Mouse (Mus musculus): Measurements from ENCODE around the gene Gm9964.
"Not testable (repeated sequence)": the region's sequence is repeated elsewhere in the genome, so short reads cannot be mapped to it uniquely, and the experiment has no call there.

The Gm9964 gene

GRCm38 (mm10) chr11:79296856-79297491 lies at the start of gene Gm9964:
Gene Gm9964 (minus strand): TSS chr11:79296906.
- DNase-seq (ENCODE audit: low spot score in 2 of 2): no peak

- peak; percentile 18 to 37 for DNase-seq (ENCODE audit: low spot score in 2 of 2)
These were observed 43.4 kb upstream of the Gm9964 start for GRCm38 (mm10) chr11:79339808-79340781.

DNA sequence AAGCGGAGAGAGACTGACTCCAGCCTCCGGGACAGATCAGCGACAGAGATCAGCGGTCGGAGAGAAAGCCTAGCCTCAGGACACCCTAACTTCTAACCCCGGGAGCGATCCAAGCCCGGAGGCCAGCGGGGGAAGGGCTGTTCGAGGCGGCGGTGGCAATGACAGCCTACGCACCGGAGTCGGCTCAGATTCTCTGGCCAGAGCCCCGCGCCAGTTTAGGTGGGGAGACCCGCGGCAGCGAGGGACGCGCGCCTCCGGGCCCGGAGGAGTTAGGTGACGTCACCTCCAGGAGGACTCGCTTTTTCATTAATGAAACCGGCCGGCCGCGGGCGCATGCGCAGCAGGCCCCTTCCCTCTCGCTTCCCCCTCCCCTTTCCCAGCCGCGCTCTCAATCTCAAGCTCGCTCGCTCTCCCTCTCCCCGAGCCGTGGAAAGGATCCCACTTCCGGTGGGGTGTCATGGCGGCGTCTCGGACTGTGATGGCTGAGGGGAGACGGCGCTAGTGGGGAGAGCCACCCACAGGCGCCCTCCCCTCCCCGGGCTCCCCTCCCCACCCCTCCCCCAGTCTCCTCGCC lies 42.6 kb upstream of the Gm9964 start, which contains the start of gene Nf1:
TSS of gene Nf1 (plus strand) at position 460 of the 574 bp plus-strand sequence.
- peak; percentile 95 to 96 for DNase-seq (ENCODE audit: low spot score in 2 of 2)

GRCm38 (mm10) chr11:79338621-79339020 lies 41.9 kb upstream of the Gm9964 start:
- no peak for DNase-seq (ENCODE audit: low spot score in 2 of 2)

DNA sequence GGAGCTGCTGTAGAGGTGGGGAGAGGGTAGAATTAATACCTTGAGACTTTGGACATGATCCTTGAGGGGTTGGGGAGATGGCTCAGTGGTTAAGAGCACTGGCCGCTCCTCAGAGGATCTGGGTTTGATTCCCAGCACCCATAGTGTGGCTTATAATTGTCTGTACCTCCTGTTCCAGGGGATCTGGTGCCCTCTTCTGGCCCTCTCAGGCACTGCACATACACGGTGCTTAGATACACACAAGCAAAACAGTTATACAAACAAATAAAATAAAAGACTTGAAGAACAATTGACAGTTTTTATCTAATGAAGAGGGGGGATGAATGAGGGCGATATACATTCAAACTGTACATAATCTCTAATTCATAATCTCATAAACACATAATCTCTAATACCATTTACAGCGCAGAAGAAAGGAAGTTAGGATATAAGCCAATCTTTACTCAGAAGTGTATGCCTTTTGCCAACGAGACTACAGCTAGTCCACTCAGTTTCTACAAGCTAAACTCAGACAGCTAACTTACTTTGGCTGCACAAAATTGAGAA lies 40.1 kb upstream of the Gm9964 start:
- DNase-seq (ENCODE audit: low spot score in 2 of 2): no peak

DNA sequence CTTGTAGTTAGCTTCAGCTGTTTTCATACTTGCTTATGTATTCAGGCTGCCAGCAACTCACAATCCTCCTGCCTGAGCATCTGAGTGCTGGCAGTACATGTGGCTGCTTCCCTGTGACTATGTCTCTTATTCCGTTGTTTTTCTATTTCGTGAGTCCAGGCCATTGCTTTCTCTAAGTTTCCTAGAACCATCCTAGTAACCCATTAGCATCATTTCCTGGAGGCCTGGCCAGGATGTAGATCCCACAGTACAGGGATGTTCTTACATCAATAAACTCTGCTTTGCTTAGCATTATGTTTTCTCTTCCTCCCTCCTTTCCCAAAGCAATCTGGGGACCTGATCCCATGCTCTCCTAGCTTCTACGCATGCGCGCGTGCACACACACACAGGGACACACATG lies 38.4 kb upstream of the Gm9964 start:
- no peak for DNase-seq (ENCODE audit: low spot score in 2 of 2)

DNA sequence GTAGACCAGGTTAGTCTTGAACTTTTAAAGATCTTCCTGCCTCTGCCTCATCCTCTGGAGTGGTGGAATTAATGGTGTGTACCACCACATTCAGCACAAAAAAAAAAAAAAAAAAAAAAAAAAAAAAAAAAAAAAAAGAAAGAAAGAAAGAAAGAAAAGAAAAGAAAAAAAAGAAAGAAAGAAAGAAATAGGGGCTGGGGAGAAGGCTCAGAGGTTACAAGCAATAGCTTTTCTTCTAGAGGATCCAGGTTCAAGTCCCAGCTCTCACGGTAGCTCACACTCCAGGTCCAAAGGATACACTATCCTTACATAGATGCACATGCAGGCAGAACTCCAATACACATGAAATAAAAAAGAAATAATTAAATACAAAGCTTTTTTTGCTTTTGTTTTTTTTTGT lies 32.9 kb upstream of the Gm9964 start:
- DNase-seq (ENCODE audit: low spot score in 2 of 2): no peak

DNA sequence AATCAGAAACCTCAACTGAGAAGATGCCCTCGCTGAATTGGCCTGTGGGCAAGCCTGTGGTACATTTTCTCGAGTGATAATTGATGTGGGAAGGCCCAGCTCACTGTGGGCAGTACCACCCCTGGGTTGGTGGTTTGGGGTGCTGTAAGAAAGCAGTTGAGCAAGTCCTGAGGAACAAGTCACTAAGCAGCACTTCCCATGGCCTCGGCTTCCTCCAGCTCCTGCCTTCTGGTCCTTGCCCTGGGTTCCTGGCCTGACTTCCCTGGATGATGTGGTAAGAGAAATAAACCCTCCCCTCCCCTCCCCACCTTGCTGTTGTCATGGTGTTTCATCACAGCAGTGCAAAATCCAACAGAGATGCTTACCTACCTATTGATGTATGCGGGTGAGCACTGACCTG lies 31.4 kb upstream of the Gm9964 start:
- no peak for DNase-seq (ENCODE audit: low spot score in 2 of 2)

GRCm38 (mm10) chr11:79327106-79327505 lies 30.4 kb upstream of the Gm9964 start:
- DNase-seq (ENCODE audit: low spot score in 2 of 2): no peak

- no peak for DNase-seq (ENCODE audit: low spot score in 2 of 2)
These were observed 29.0 kb upstream of the Gm9964 start for GRCm38 (mm10) chr11:79325663-79326062.

GRCm38 (mm10) chr11:79323985-79324685 lies 27.4 kb upstream of the Gm9964 start:
- DNase-seq (ENCODE audit: low spot score in 2 of 2): no peak

- no peak for DNase-seq (ENCODE audit: low spot score in 2 of 2)
These were observed 23.1 kb upstream of the Gm9964 start for GRCm38 (mm10) chr11:79319807-79320206.

DNA sequence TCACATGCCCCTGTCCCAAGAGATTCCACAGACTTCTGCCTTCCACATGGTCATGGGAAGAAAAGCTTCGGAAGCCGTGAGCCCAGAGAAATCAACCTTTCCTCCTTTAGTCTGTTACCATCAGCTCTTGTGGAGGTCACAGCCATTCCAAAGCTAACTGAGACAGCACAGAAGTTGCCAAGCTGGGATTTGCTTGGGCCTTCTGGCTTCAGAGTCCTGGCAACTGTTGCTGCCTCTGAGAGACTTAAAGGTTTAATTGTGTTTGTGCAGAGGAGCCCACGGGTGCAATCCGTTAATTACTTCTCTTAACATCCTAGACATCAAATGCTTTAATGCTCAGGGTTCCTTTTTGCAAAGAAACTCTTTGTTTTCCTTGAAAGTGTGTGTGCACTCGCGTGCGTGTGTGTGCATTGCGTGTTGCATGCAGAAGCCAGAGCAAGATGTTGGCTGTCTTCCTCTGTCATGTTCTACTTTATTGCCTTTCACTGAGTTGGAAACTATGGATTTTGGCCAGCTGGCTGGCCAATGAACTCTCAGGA lies 20.2 kb upstream of the Gm9964 start:
- DNase-seq (ENCODE audit: low spot score in 2 of 2): no peak

DNA sequence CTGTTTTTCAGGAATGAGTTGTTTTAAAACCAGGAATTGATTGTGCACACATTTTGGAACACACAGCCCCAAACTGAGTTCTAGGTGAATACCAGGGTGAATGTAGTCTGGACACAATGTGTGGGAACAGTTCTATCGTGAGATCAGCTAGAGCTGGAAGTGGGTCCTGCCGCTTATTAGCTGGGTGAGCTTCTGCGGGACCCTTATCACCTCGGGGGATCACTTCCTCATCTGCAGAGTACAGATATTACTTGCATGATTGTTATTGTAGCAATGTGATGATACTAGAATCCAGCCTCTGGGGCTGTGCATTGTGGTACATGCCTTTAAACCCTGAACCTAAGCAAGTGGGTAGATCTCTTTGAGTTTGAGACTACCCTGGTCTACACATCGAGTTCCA lies 13.8 kb upstream of the Gm9964 start:
- no peak for DNase-seq (ENCODE audit: low spot score in 2 of 2)

DNA sequence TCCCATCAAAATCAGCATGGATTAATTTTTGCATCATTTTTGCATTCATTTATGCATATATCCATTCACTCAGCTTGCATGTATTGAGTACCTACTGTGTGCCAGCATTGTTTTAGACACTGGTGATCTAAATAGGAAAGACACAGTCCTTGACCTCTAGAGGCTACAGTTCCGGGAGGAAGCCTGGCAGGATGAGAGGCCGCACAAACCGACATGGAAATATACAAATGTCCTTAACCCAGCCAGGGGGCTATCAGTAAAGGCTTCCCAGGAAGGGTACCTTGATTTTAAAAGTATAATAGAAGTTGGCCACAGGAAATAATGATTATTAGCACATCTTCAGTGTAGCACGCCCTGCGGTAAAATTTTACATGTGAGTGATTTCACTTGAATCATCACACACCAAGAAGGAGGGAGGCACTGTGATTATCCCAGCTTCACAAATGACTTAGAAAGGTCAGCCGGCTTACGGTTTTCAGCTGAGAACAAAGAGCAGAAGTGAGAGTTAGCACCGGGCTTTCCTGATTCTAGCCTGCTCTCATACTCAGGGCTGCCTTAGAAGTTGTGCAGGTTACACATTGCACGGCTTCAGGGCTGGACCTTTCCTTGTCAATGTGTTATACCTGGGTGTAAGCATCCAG lies 11.0 kb upstream of the Gm9964 start:
- no peak for DNase-seq (ENCODE audit: low spot score in 2 of 2)

GRCm38 (mm10) chr11:79306996-79307395 lies 10.3 kb upstream of the Gm9964 start:
- no peak for DNase-seq (ENCODE audit: low spot score in 2 of 2)

- peak in 1 of 2 experiments; percentile 6 for DNase-seq (ENCODE audit: low spot score in 2 of 2)
These were observed 9.8 kb upstream of the Gm9964 start for GRCm38 (mm10) chr11:79306510-79306909.

- DNase-seq (ENCODE audit: low spot score in 2 of 2): no peak
These were observed 9.1 kb upstream of the Gm9964 start for GRCm38 (mm10) chr11:79305697-79306340.

DNA sequence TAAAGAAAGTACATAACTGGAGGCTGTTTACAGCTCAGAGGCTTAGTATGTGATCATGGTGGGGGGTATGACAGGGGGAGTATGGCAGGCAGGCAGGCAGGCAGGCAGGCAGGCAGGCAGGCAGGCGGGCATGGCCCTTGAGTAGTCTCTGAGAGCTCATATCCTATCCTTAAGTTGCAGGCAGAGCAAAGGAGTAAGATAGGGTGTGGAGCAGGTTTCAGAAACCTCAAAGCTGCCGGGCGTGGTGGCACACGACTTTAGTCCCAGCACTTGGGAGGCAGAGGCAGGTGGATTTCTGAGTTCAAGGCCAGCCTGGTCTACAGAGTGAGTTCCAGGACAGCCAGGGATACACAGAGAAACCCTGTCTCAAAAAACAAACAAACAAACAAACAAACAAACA lies 7.5 kb upstream of the Gm9964 start:
- not testable (repeated sequence) for DNase-seq (ENCODE audit: low spot score in 2 of 2)

- DNase-seq (ENCODE audit: low spot score in 2 of 2): no peak
These were observed 6.4 kb upstream of the Gm9964 start for GRCm38 (mm10) chr11:79303109-79303508.
